Mouse (Mus musculus) hindbrain, embryonic 10.5 days (tissue): ENCODE measurements around the gene Foxr1. TPM values are rescaled to one million over a fixed set of nuclear protein-coding genes. Genes with fewer than 3 reads are reported as not detected.
"Not testable (repeated sequence)": the region's sequence is repeated elsewhere in the genome, so short reads cannot be mapped to it uniquely, and the experiment has no call there.

ENCODE experiments used
- DNase-seq: peaks from one replicate; pipeline ENCODE4 v3.0.0-alpha.2; 2017; ENCODE audit warnings: low spot score
- H3K27ac ChIP-seq: fragments of 300-500 bp; sonication (generic); 2 replicates; pipeline ENCODE4 v1.5.1; 2016; ENCODE audit warnings: mild to moderate bottlenecking, moderate library complexity
- H3K27me3 ChIP-seq: fragments of 300-500 bp; sonication (generic); 2 replicates; pipeline ENCODE4 v1.6.1; 2016; ENCODE audit warnings: mild to moderate bottlenecking; ENCODE audit not compliant: poor library complexity, insufficient read depth, severe bottlenecking
- H3K36me3 ChIP-seq: fragments of 300-500 bp; sonication (generic); 2 replicates; pipeline ENCODE4 v1.6.1; 2016; ENCODE audit warnings: mild to moderate bottlenecking, moderate library complexity
- H3K4me1 ChIP-seq: fragments of 300-500 bp; sonication (generic); replicated peaks from 2 replicates; pipeline ENCODE4 v1.6.1; 2016; ENCODE audit warnings: mild to moderate bottlenecking
- H3K4me3 ChIP-seq: fragments of 300-500 bp; sonication (generic); 2 replicates; pipeline ENCODE4 v1.5.1; 2016; ENCODE audit warnings: mild to moderate bottlenecking, moderate library complexity
- H3K9me3 ChIP-seq: fragments of 300-500 bp; sonication (generic); 2 replicates; pipeline ENCODE4 v1.6.1; 2016; ENCODE audit warnings: mild to moderate bottlenecking, moderate library complexity
- WGBS: fragments of 180-500 bp; shearing (Covaris S2); methylation state at CpG from one replicate; pipeline ENCODE4 v1.1.7; 2016; 5-methylcytosine and 5-hydroxymethylcytosine counted together
- polyA plus RNA-seq: library from polyadenylated mRNA; unstranded; fragments of >200 nt; fragmentation: Nextera tagmentation; extraction: Ambion mirVana; gene quantifications from 2 replicates; pipeline ENCODE4 v1.2.1, GENCODE M21; 2016

The Foxr1 gene
- polyA plus RNA-seq, 1 experiment from 2014 or later: not detected

DNA sequence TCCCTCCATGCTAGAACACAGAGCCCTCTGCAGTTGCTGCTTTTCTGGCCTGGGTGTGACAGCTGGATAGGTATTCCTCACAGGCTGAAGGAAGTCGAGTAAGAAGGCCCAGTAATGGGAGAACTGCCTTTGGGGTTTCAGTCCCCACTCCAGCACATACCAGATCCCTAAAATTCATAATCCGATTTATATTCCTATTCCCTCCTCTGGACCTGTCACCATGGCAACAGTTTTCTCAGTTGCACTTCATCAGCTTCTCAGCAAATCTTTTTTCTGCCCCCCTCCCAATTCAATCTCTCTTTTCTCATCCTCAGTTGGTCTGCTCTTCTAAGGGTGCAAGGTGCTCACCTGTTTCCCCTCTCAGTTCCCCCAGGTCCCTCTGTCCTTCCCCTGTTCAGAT, 27.9 kb upstream of the Foxr1 start:
- WGBS: 64% methylated on average over 2 of the region's 2 CpGs
- no peak overlapping the region for H3K27ac ChIP-seq
- H3K4me1 ChIP-seq: peaks cover 15% of the 10 kb centered on the region; the same call in 1 of the 2 replicates
- no peaks in the 10 kb centered on the region for H3K36me3 ChIP-seq
- peaks cover 13% of the 10 kb centered on the region; the same call in 1 of the 2 replicates for H3K27me3 ChIP-seq
- H3K9me3 ChIP-seq: no peaks in the 10 kb centered on the region
- no peak for DNase-seq
- H3K4me3 ChIP-seq: no peak overlapping the region

DNA sequence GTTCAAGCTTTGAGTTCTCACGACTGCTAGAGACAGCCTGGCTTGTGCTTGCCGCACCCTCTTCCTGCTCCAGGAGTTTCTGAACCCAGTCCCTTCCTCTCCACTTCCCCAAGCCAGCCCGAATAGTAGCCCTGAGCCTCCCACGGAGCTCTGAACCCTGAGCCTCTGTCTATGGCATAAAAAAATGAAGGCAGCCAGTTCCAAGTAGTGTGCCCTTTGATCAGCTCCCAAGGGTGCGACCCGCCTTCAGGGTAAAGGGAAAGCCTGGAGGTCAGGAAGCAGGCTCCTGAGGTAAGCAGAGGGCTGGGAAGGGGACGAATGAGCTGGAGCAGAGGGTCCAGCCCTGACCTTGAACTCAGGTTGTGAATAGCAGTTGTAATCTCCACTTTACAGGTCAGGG, 27.3 kb upstream of the Foxr1 start:
- H3K27me3 ChIP-seq: peaks cover 13% of the 10 kb centered on the region; the same call in 1 of the 2 replicates
- no peaks in the 10 kb centered on the region for H3K36me3 ChIP-seq
- H3K4me3 ChIP-seq: no peak overlapping the region
- peaks cover 15% of the 10 kb centered on the region; the same call in 1 of the 2 replicates for H3K4me1 ChIP-seq
- H3K27ac ChIP-seq: no peak overlapping the region; the same call in 1 of the 2 replicates
- WGBS: 58% methylated on average over 7 of the region's 7 CpGs
- DNase-seq: no peak
- H3K9me3 ChIP-seq: no peaks in the 10 kb centered on the region

GRCm38 (mm10) chr9:44461950-44462349, 21.0 kb upstream of the Foxr1 start:
- no peak for DNase-seq
- Histone ChIP-seq H3K4me3 (no peak overlapping the region), H3K27me3 (no peaks in the 10 kb centered on the region), H3K36me3 (no peaks in the 10 kb centered on the region), H3K9me3 (no peaks in the 10 kb centered on the region), H3K27ac (no peak overlapping the region), H3K4me1 (peaks cover 14% of the 10 kb centered on the region)
- 83% methylated on average over 5 of the region's 5 CpGs for WGBS

DNA sequence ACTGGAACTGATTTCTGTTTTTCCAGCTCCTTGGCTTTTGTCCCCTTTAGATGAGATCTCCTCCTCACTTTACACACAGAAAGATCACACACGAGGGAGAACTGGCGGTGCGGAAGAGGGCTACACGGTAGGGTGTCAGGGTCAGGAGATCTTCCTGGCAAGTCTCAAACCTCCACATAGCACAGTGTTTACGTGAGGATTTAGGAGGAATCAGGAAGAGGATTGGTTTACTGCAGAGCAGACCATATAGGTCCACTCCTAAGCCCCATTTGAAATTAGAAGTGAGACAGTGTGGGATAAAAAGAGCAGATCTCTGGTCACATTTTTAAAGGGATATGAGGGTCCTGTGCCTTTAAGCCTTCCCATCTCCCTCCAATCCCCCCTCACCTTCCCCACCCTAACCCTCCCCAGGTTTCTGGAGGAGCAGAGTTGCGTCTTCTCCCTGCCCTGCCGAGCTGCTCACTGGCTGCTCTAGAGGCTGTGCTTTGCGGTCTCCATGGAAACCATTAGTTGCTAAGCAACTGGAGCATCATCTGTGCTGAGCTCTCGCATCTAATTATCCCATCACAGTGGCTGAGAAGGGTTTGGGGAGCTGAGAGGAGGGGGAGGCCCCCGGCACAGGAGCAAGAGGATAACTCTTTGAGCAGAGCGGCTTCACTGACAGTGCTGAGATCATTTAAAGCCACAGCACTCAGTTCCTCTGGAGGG, 16.3 kb upstream of the Foxr1 start:
- Histone ChIP-seq H3K27ac (peak overlapping the region; percentile 84), H3K36me3 (no peaks in the 10 kb centered on the region), H3K27me3 (peaks cover 41% of the 10 kb centered on the region), H3K9me3 (no peaks in the 10 kb centered on the region), H3K4me3 (peak overlapping the region; percentile 27; the same call in 1 of the 2 replicates), H3K4me1 (peaks cover 42% of the 10 kb centered on the region)
- WGBS: 5% methylated on average over 11 of the region's 11 CpGs
- DNase-seq: peak; percentile 89

- no peak within 1 kb of the TSS for H3K4me3 ChIP-seq
- DNase-seq: no peak
- H3K27ac ChIP-seq: peak within 1 kb of the TSS; percentile 40; the same call in 1 of the 2 replicates
These were observed 13.9 kb upstream of the Foxr1 start, which contains the start of gene Upk2 for GRCm38 (mm10) chr9:44454891-44455220. Gene Upk2 (minus strand): TSS chr9:44454976.

GRCm38 (mm10) chr9:44454132-44454890, 13.4 kb upstream of the Foxr1 start:
- DNase-seq: peak; percentile 84
- Histone ChIP-seq H3K9me3 (no peaks in the 10 kb centered on the region), H3K4me3 (no peak overlapping the region), H3K4me1 (peaks cover 42% of the 10 kb centered on the region), H3K27me3 (peaks cover 41% of the 10 kb centered on the region), H3K27ac (0 out of 2 replicates have a peak overlapping the region, but pooled peaks have one; percentile 30), H3K36me3 (no peaks in the 10 kb centered on the region)
- WGBS: 9% methylated on average over 14 of the region's 14 CpGs

More at GRCm38 (mm10) chr9:44454891-44455220, 13.9 kb upstream of the Foxr1 start, which contains the start of gene Upk2:
- Histone ChIP-seq H3K4me1 (peaks cover 42% of the 10 kb centered on the region), H3K27me3 (peaks cover 41% of the 10 kb centered on the region), H3K36me3 (no peaks in the 10 kb centered on the region), H3K9me3 (no peaks in the 10 kb centered on the region)
- WGBS: 14% methylated on average over 4 of the region's 4 CpGs

DNA sequence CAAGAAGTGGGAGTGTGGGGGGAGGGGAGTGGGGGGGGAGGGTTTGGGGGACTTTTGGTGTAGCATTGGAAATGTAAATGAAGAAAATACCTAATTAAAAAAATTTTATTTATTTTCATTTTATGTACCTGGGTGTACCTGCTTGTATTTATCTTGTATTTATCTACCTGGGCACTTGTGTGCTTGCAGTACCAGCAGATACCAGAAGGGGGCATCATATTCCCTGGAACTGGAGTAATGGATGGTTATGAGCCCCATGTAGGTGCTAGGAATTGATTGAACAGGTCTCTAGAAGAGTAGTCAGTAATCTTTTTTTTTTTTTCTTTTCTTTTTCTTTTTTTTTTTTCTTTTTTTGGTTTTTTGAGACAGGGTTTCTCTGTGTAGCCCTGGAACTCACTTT, 9.5 kb upstream of the Foxr1 start:
- Histone ChIP-seq H3K9me3 (no peaks in the 10 kb centered on the region), H3K27ac (no peak overlapping the region), H3K36me3 (no peaks in the 10 kb centered on the region), H3K4me3 (no peak overlapping the region), H3K27me3 (peaks cover 29% of the 10 kb centered on the region), H3K4me1 (peaks cover 17% of the 10 kb centered on the region)
- no peak for DNase-seq

GRCm38 (mm10) chr9:44444402-44445025, 3.6 kb upstream of the Foxr1 start:
- DNase-seq, H3K36me3 ChIP-seq, H3K4me1 ChIP-seq, H3K27me3 ChIP-seq, H3K4me3 ChIP-seq, H3K9me3 ChIP-seq, H3K27ac ChIP-seq: not testable (repeated sequence)
- WGBS: 89% methylated on average over 7 of the region's 7 CpGs

GRCm38 (mm10) chr9:44435747-44436146, 5.2 kb downstream of the Foxr1 start:
- 82% methylated on average over 6 of the region's 6 CpGs for WGBS
- DNase-seq: no peak
- no peak overlapping the region for H3K27ac ChIP-seq
- no peak overlapping the region for H3K4me3 ChIP-seq
- H3K36me3 ChIP-seq: no peaks in the 10 kb centered on the region
- no peaks in the 10 kb centered on the region for H3K27me3 ChIP-seq
- peaks cover 8% of the 10 kb centered on the region; the same call in 1 of the 2 replicates for H3K4me1 ChIP-seq
- no peaks in the 10 kb centered on the region for H3K9me3 ChIP-seq

DNA sequence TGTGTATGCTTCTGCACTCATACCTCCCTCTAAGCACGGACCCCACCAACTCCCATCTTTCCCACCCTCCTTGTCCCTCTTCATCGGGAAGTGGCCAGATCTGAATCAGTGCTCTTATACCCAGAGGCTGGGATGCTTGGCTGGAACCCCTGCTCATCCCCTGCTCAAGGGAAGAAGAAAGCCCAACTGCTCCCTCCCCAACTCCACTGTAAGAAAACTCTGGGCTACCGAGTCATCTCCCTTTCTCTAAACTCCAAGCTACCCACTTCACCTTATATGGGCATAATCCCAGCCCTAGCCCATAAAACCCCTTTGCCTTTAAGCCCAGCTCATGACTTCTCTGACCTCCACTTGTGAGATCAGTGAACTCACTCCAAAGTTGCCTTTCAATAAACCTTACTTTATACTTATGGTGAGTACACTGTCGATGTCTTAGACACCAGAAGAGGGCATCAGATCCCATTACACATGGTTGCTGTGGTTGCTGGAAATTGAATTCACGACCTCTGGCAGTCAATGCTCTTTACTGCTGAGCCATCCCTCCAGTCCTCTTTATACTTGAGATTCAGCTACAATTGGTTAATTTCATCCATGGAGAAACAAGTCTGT, 8.3 kb downstream of the Foxr1 start:
- WGBS: 61% methylated on average over 5 of the region's 5 CpGs
- no peak for DNase-seq
- Histone ChIP-seq H3K36me3 (no peaks in the 10 kb centered on the region), H3K27me3 (no peaks in the 10 kb centered on the region), H3K9me3 (no peaks in the 10 kb centered on the region), H3K4me1 (peaks cover 8% of the 10 kb centered on the region; the same call in 1 of the 2 replicates), H3K27ac (no peak overlapping the region), H3K4me3 (no peak overlapping the region)

- no peaks in the 10 kb centered on the region for H3K36me3 ChIP-seq
- no peak overlapping the region for H3K4me3 ChIP-seq
- H3K4me1 ChIP-seq: 0 out of 2 replicates have a peak, but pooled peaks cover under 1% of the 10 kb centered on the region
- no peak overlapping the region for H3K27ac ChIP-seq
- 85% methylated on average over 4 of the region's 4 CpGs for WGBS
- DNase-seq: no peak
- H3K9me3 ChIP-seq: 0 out of 2 replicates have a peak, but pooled peaks cover 5% of the 10 kb centered on the region
- H3K27me3 ChIP-seq: no peaks in the 10 kb centered on the region
These were observed 17.4 kb downstream of the Foxr1 start for GRCm38 (mm10) chr9:44423576-44423975.

DNA sequence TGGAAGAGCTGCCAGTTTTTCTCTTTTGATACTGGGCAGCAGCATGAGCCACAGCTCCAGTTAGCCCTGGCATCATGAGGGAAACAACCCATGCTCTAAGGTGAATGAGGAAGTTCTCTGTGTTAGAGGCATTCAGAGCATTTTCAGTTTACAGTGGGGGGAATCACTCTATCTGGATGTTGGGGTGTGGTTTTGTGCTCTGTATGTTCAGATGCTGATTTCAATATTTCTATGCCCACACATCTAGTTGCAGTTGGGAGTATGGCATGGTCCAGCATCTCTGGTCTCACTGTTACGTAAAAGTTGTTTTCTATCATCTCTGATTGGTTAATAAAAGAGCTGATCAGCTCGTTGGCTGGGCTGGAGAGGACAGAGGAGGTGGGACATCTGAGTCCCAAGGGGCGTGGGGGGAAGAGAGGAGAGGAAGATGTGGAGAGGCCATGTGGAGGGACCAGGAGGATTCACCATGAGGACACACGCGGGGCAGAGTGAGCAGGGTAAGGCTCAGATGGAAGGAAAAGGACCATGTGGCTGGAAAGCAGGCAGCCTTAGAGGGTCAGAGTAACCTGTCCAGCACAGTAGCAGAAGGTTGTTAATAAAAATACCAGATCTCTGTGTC, 20.5 kb downstream of the Foxr1 start:
- Histone ChIP-seq H3K27ac (no peak overlapping the region), H3K9me3 (0 out of 2 replicates have a peak, but pooled peaks cover 5% of the 10 kb centered on the region), H3K36me3 (peaks cover 11% of the 10 kb centered on the region), H3K27me3 (no peaks in the 10 kb centered on the region), H3K4me1 (peaks cover 14% of the 10 kb centered on the region), H3K4me3 (no peak overlapping the region)
- 74% methylated on average over 5 of the region's 5 CpGs for whole genome bisulfite sequencing
- DNase-seq: no peak
